Mouse (Mus musculus): ENCODE results near the gene Rabl6.

Gene Rabl6

DNA sequence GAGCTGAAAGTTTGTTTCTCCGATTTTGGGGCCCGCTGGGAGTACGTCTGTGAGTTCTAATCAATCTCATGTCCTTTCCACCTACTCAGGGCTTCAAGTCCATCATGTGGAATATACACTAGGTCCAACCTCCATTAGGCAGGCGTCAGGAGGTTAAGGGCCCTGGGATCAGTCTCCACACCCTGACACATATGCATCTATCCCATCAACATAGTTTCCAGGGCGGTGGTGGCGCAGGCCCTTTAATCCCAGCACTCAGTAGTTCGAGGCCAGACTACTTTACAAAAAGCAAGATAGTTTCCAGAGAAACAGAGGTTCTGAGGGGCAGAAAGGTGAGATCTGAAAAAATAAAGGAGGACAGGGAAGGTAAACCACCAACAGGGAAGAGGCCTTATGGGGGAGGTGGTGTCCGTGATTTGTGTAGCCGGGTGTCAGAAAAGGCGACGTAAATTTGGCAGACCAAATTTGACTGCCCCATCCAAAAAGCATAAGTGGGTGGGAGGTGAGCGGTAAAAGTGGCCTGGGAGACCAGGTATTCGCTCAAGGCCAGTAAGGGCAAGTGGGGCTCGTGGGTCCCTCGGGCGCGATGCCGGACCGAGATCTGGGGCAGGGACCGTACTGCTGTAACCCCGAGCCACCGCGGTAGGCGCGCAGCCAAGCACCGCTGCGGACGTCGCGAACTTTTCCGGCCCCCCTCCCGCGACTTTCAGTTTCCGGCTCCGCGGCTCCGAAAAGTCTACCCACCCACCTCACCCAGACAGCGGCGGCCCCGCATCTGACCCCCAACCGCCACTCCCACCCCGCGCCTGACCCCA lies 62.1 kb downstream of the Rabl6 start:
- DNase-seq (ENCODE audit: low read depth, low spot score), result no peak

- DNase-seq (ENCODE audit: low read depth, low spot score), result no peak
Measured at GRCm38 (mm10) chr2:25541644-25542367, 66.5 kb downstream of the Rabl6 start.

DNA sequence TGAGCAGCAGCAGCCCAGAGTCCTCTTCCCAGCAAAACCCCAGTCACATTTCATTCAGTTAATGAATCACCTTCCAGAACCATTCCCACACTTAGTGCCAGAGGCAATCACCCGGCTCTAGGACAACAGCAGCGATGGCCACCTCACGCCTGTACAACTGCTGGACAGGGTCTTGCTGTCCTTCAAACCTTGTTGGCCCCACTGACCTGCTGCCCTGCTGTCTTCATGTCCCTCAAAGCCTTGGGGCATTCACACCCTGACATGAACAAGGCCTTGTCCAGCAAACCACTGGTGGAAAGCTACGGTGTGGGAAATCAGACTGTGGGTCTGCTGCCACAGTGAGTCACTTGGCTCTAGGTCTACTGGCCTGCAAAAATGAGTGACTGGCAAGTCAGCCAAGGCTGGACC lies 67.8 kb downstream of the Rabl6 start:
- no peak for DNase-seq (ENCODE audit: low read depth, low spot score)

GRCm38 (mm10) chr2:25536531-25536930 lies 71.8 kb downstream of the Rabl6 start:
- DNase-seq (ENCODE audit: low read depth, low spot score), result no peak

DNA sequence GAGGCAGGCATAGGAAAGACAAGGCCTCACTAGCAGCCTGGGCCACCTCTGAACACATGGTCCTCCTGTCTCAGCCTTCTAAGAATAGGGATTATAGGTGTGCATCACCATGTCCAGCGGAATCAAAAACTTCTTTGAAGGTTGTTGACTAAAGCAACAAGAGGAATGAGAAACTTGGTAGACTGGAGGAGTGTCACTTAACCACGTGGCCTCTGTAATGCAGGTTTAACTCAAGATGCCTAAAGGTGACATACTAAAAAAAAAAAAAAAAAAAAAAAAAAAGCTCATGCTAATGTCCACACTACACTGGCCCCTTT lies 73.5 kb downstream of the Rabl6 start:
- DNase-seq (ENCODE audit: low read depth, low spot score), result no peak

GRCm38 (mm10) chr2:25534178-25534865 lies 74.0 kb downstream of the Rabl6 start:
- DNase-seq (ENCODE audit: low read depth, low spot score), result no peak

DNA sequence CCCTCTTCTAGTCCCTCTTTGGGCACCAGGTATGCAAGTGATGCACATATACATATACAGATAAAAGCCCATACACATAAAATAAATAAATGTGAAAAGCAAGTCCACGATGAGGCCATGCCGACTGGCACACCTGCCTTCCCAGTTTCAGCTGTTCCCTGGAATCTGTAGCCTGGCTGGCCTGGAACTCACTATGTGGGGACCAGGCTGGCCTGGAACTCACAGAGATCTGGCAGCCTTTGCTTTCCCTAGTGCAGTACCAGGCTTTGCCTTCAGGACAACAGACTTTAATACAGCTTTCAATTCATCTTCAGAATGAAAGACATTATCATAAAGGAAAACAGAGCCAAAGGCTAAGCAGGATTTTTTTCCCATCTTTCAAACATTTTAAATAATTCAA lies 74.6 kb downstream of the Rabl6 start:
- DNase-seq (ENCODE audit: low read depth, low spot score), result no peak
